Mouse (Mus musculus): ENCODE results near the gene Gzmk. TPM values are rescaled to one million over a fixed set of nuclear protein-coding genes. Genes with fewer than 3 reads are reported as not detected.

Gzmk gene
- polyA plus RNA-seq, 1 experiment from 2014 or later, result not detected

DNA sequence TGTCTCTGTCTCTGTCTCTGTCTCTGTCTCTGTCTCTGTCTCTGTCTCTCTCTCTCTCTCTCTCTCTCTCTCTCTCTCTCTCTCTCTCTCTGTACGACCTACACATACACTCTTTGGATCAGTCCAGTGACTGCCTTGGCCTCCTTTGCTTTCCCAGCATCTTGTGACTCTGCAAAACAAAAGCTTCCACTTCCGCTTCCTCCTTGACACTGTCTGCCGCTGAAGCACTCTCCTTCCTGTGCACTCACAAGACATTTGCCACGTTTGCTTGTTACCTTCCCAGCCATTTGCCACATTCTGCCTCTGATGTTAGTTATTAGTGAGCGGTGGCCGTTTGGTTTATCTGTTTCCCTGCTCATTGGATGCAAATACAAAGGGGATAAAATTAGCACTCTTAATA lies 16.4 kb upstream of the Gzmk start:
- H3K27ac ChIP-seq (replicated peaks), result no peak overlapping the region
- H3K4me3 ChIP-seq, result no peak overlapping the region
- 66% methylated on average over 6 of the region's 6 CpGs for WGBS
- no peaks in the 10 kb centered on the region for H3K36me3 ChIP-seq
- no peaks in the 10 kb centered on the region for H3K9me3 ChIP-seq
- no peaks in the 10 kb centered on the region for H3K27me3 ChIP-seq
- H3K4me1 ChIP-seq, result no peaks in the 10 kb centered on the region
- ATAC-seq (ENCODE audit: low FRiP score, low read depth), result no peak
- H3K4me2 ChIP-seq (replicated peaks), result no peak overlapping the region
- H3K9ac ChIP-seq (replicated peaks), result no peak overlapping the region

DNA sequence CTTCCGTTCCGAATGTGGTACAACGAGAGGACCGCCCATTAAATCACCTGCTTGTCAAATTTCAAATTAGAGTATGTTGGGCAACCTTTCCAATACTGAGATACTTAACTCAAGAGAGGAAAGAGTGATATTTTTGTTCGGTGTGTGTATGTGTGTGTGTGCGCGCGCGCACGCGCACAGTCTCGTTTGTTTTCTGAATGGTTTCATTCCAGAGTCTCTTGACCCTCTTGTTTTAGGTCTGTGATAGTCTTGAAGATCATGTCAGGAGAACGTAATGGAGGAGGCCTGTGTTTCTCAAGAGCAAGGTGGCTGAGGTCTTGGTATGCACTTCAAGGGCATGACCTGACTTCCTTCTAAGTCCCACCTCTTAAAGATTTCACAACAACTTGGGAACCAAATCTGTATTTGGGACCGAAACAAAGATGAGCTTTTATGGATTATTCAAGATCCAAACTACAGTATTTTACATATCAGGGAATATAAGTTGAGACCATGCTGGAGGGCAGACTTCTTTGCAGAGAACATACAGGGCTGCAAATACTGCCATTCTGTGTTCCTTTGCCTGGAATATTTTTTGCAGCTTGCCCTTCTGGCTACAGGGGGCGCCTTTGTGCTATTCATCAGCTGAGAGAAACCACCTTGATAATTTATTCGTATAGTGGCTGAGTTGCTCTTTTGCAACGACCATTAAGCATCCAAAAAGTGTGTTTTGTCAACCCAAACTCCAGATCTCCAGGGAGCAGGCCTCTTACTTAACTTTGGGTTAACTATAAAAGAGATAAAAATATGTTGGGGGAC lies 2.2 kb upstream of the Gzmk start:
- Histone ChIP-seq H3K27ac (replicated peaks) (no peak overlapping the region), H3K27me3 (no peaks in the 10 kb centered on the region), H3K9ac (replicated peaks) (no peak overlapping the region), H3K36me3 (no peaks in the 10 kb centered on the region), H3K4me3 (no peak overlapping the region), H3K4me1 (peaks cover 18% of the 10 kb centered on the region), H3K9me3 (no peaks in the 10 kb centered on the region), H3K4me2 (replicated peaks) (no peak overlapping the region)
- WGBS, result 86% methylated on average over 17 of the region's 17 CpGs
- ATAC-seq (ENCODE audit: low FRiP score, low read depth), result no peak

DNA sequence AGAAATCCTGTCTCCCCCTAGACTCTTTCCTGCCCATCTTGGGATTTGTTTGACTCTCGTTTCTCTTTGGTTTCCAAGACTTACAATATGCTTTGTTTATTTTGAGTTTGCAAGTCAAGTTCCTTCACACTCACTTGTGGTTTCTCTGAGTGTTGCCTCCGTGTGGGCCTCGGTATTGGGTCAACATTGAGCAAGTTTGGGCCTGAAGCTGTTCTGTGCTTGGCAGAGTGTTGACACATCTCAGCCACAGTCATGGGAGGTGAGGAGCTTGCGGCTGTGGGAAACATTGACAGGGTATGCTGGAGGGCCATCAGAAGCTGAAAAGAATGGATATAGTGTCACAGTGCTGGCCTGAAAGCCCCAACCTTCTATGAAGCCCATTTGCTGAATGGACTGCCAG lies 1.4 kb upstream of the Gzmk start:
- Histone ChIP-seq H3K4me3 (no peak overlapping the region), H3K27me3 (no peaks in the 10 kb centered on the region), H3K4me2 (replicated peaks) (no peak overlapping the region), H3K9me3 (no peaks in the 10 kb centered on the region), H3K36me3 (no peaks in the 10 kb centered on the region), H3K4me1 (peaks cover 18% of the 10 kb centered on the region), H3K9ac (replicated peaks) (no peak overlapping the region), H3K27ac (replicated peaks) (no peak overlapping the region)
- ATAC-seq (ENCODE audit: low FRiP score, low read depth), result no peak
- 82% methylated on average over 4 of the region's 4 CpGs for WGBS

DNA sequence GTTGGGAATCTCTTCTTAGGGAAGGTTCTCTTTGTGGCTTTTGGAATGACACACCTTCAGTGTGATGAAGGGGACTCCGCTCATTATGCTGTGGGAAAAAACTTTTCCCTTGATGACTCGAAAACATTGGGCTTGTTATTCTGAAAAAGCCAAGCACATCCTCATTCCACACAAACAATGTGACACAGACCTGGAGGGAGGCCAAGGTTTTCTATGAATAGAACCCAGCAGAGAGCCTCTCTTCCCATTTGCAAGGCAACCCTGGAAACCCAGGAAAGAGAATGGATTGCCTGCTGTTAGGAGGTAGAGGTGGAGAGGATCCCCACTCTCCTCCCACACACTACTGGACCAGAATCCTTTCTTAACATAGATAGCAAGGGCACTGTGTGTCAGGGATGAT lies 1.6 kb downstream of the Gzmk start:
- Histone ChIP-seq H3K4me2 (replicated peaks) (0 out of 2 replicates have a peak overlapping the region, but pooled peaks have one; percentile 13), H3K27ac (replicated peaks) (0 out of 2 replicates have a peak overlapping the region, but pooled peaks have one; percentile 20), H3K4me1 (peaks cover 18% of the 10 kb centered on the region), H3K9ac (replicated peaks) (no peak overlapping the region), H3K9me3 (no peaks in the 10 kb centered on the region), H3K4me3 (no peak overlapping the region), H3K36me3 (no peaks in the 10 kb centered on the region), H3K27me3 (no peaks in the 10 kb centered on the region)
- WGBS, result 7% methylated on average over 2 of the region's 2 CpGs
- peak; percentile 51; the same call in 1 of the 2 replicates for ATAC-seq (ENCODE audit: low FRiP score, low read depth)

DNA sequence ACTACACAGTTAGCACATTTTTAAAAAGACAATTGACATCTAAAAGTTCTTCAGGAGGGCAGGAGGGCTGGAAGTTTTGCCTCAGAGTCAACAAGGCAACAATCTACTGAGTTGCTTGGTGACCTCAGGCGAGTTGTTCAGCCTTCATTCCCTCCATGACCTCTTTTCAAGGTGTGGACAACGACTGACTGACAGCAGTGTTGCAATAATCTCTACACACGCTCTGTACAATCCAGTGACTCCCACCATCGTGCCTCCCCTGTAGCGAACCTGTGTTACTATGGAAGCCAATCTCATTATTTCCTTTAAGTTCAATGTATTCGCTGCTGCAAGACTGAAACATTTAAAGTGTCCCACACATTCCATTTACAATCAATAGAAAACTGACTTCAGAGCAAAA lies 3.9 kb downstream of the Gzmk start:
- Histone ChIP-seq H3K9me3 (no peaks in the 10 kb centered on the region), H3K4me2 (replicated peaks) (no peak overlapping the region), H3K9ac (replicated peaks) (no peak overlapping the region), H3K4me1 (peaks cover 18% of the 10 kb centered on the region), H3K4me3 (no peak overlapping the region), H3K27me3 (no peaks in the 10 kb centered on the region), H3K36me3 (no peaks in the 10 kb centered on the region), H3K27ac (replicated peaks) (no peak overlapping the region)
- WGBS, result 74% methylated on average over 6 of the region's 6 CpGs
- no peak for ATAC-seq (ENCODE audit: low FRiP score, low read depth)

DNA sequence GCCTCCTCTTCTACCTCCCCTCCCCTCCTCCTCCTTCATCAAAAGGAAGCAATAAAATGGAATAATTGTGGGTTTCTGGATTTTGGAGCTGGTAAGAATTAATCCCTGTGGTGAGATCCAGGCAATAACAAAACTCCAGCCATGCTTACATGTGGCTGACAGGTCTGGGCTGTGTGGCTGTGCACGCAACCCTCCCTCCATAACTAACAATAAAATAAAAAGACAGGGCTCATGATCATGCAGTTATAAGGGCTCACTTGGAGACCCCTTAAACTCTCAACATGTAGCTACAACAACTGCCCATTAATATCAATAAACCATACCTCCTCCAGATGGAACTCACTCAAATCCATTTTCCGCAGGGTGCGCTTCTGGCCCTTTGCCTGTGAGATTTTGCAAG lies 11.8 kb downstream of the Gzmk start:
- no peaks in the 10 kb centered on the region for H3K4me1 ChIP-seq
- H3K27me3 ChIP-seq, result no peaks in the 10 kb centered on the region; the same call in 1 of the 2 replicates
- no peak overlapping the region for H3K4me3 ChIP-seq
- H3K9me3 ChIP-seq, result no peaks in the 10 kb centered on the region
- no peak overlapping the region for H3K27ac ChIP-seq (replicated peaks)
- WGBS, result 93% methylated on average over 3 of the region's 3 CpGs
- H3K9ac ChIP-seq (replicated peaks), result no peak overlapping the region
- H3K4me2 ChIP-seq (replicated peaks), result no peak overlapping the region
- no peak for ATAC-seq (ENCODE audit: low FRiP score, low read depth)
- no peaks in the 10 kb centered on the region for H3K36me3 ChIP-seq

DNA sequence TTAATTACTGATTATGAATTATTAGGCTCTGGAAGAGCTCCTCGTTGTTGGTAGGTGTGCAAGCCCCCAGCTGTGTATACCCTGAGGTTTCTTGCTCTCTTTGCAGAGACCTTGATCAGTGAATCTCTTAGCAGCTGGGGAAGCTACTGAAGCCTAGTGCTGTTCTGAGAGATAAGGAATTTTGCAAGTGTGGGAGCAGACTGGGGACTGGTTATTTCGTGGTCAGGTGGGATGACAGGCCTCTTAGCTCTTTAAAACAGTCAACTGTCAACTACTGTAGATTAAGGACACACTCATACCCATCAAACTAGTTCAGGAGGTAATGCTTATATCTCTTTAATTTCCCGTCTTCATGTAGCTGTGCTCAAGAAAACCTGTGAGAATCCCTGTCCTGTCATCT lies 13.3 kb downstream of the Gzmk start:
- no peaks in the 10 kb centered on the region for H3K36me3 ChIP-seq
- no peak overlapping the region for H3K4me3 ChIP-seq
- H3K9me3 ChIP-seq, result no peaks in the 10 kb centered on the region
- WGBS, result 73% methylated on average over 3 of the region's 3 CpGs
- no peak for ATAC-seq (ENCODE audit: low FRiP score, low read depth)
- H3K27ac ChIP-seq (replicated peaks), result no peak overlapping the region
- H3K4me1 ChIP-seq, result no peaks in the 10 kb centered on the region
- no peaks in the 10 kb centered on the region; the same call in 1 of the 2 replicates for H3K27me3 ChIP-seq
- H3K9ac ChIP-seq (replicated peaks), result no peak overlapping the region
- H3K4me2 ChIP-seq (replicated peaks), result no peak overlapping the region

DNA sequence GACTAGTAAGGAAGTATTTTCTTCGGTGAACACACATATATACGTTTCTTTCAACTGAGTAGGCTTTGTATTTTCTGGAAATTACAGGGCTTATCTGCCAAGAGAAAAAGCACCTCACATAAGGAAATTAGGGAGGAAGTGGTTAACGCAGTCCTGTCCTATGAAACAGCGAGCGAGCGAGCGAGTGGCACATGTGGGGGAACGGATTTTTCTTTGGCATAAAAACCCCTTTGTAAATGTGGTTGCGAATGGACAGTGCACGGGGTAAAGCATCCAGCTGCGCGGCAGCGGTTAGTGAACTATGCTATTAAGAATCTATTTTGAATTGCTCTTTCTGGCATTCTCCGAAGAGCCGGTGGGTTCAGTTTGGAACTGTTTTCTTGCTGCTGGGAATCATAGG lies 14.4 kb downstream of the Gzmk start:
- no peaks in the 10 kb centered on the region for H3K4me1 ChIP-seq
- no peak for ATAC-seq (ENCODE audit: low FRiP score, low read depth)

DNA sequence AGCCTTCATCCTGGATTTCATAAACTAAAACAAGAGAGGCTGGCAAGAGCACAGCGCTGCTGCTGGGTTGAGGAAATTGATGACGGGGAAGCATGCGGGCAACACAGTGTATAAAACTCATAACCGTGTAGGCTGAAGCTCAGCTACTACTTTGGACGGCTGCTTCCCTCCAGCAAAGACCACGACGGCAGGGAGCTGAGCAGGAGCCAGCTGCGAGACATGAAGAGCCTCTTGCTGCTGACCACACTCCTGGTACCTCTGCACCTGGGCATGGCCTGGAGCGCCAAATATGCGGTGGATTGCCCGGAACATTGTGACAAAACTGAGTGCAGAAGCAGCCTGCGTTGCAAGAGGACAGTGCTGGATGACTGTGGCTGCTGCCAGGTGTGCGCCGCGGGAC lies 16.1 kb downstream of the Gzmk start, which contains the start of gene Esm1:
Gene Esm1 (plus strand): TSS at position 36 of the 400 bp plus-strand sequence.
- H3K36me3 ChIP-seq, result no peaks in the 10 kb centered on the region
- H3K9ac ChIP-seq (replicated peaks), result no peak within 1 kb of the TSS
- ATAC-seq (ENCODE audit: low FRiP score, low read depth), result no peak
- H3K4me2 ChIP-seq (replicated peaks), result no peak within 1 kb of the TSS
- no peaks in the 10 kb centered on the region; the same call in 1 of the 2 replicates for H3K27me3 ChIP-seq
- H3K9me3 ChIP-seq, result no peaks in the 10 kb centered on the region
- no peak within 1 kb of the TSS for H3K4me3 ChIP-seq
- WGBS, result 56% methylated on average over 15 of the region's 15 CpGs
- H3K27ac ChIP-seq (replicated peaks), result no peak within 1 kb of the TSS
- no peaks in the 10 kb centered on the region for H3K4me1 ChIP-seq

More for the DNA sequence above, 14.4 kb downstream of the Gzmk start:
- Histone ChIP-seq H3K9me3 (no peaks in the 10 kb centered on the region), H3K9ac (replicated peaks) (no peak overlapping the region), H3K36me3 (no peaks in the 10 kb centered on the region), H3K27me3 (no peaks in the 10 kb centered on the region; the same call in 1 of the 2 replicates), H3K27ac (replicated peaks) (no peak overlapping the region), H3K4me2 (replicated peaks) (no peak overlapping the region), H3K4me3 (no peak overlapping the region)
- WGBS, result 72% methylated on average over 15 of the region's 15 CpGs

DNA sequence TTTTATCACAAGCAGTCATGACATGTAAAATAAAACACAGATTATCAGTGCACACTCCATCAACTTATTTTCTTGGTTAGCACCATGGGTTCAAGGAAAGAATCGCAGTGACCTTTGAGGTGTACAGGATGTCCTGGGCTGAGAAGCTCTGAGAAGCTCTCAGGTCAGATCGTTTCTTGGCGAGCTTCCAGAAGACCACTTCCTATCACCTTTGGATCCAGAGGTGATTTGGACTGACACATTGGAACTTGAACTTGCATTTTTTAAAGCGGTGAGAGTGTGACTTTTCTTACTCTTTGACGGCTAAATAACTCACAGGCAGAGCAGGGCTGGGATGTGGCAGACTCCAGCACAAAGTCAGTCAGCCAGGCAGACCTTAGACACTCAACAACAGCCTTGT lies 20.4 kb downstream of the Gzmk start:
- H3K9ac ChIP-seq (replicated peaks), result no peak overlapping the region
- no peaks in the 10 kb centered on the region for H3K4me1 ChIP-seq
- ATAC-seq (ENCODE audit: low FRiP score, low read depth), result no peak
- no peaks in the 10 kb centered on the region for H3K9me3 ChIP-seq
- no peaks in the 10 kb centered on the region for H3K36me3 ChIP-seq
- H3K4me2 ChIP-seq (replicated peaks), result no peak overlapping the region
- H3K27ac ChIP-seq (replicated peaks), result no peak overlapping the region
- no peak overlapping the region for H3K4me3 ChIP-seq
- H3K27me3 ChIP-seq, result no peaks in the 10 kb centered on the region; the same call in 1 of the 2 replicates
- WGBS, result 88% methylated on average over 5 of the region's 5 CpGs

DNA sequence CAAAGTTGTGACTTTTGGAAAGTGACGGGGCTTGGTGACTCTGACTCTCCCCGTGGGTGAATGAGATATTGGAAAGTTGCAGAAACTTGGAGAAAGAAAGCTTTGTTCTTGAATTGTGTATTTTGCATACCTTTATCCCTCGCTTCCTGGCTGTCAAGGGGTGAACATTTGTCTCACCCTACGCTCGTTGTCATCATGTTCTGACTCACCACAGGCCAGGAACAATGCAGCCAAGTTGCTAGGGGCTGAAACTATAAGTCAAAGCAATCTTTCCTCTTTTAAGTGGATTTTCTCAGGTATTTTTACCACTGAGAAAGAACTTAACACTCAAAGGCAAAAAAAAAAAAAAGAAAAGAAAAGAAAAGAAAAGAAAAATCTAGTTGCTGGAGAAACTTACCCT lies 22.6 kb downstream of the Gzmk start:
- Histone ChIP-seq H3K9ac (replicated peaks) (no peak overlapping the region), H3K27ac (replicated peaks) (no peak overlapping the region), H3K4me2 (replicated peaks) (no peak overlapping the region), H3K36me3 (no peaks in the 10 kb centered on the region), H3K27me3 (0 out of 2 replicates have a peak, but pooled peaks cover 2% of the 10 kb centered on the region), H3K9me3 (no peaks in the 10 kb centered on the region), H3K4me3 (no peak overlapping the region), H3K4me1 (no peaks in the 10 kb centered on the region)
- WGBS, result 74% methylated on average over 5 of the region's 5 CpGs
- no peak for ATAC-seq (ENCODE audit: low FRiP score, low read depth)

DNA sequence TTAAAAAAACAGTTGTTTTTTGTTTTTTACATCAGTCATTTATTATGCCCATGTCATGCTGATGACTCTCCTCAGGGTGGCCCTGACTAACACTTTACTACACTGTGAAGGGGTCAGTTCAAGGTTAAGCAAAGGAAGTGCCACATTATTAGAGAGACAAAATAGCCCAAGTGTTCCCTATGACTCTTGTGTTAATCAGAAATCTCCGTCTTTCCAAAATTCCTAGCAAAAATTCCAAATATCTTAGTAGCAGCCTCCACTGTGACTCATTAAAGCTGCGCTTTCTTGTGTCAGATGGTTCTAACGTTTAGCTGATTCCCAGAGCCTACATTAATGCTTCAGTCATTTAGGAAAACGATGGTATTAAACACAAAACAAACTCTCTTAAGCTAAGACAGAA lies 23.5 kb downstream of the Gzmk start:
- 76% methylated on average over 4 of the region's 4 CpGs for WGBS
- H3K4me2 ChIP-seq (replicated peaks), result no peak overlapping the region
- H3K4me1 ChIP-seq, result no peaks in the 10 kb centered on the region; the same call in 1 of the 2 replicates
- no peaks in the 10 kb centered on the region for H3K9me3 ChIP-seq
- H3K27ac ChIP-seq (replicated peaks), result no peak overlapping the region
- no peak overlapping the region for H3K9ac ChIP-seq (replicated peaks)
- no peak for ATAC-seq (ENCODE audit: low FRiP score, low read depth)
- 0 out of 2 replicates have a peak, but pooled peaks cover 3% of the 10 kb centered on the region for H3K27me3 ChIP-seq
- H3K4me3 ChIP-seq, result no peak overlapping the region
- no peaks in the 10 kb centered on the region for H3K36me3 ChIP-seq

Measured in midbrain, embryonic 12.5 days (tissue).